Mouse (Mus musculus) hematopoietic stem cell, adult 5-6 weeks (primary cell): Measurements from ENCODE around the gene Hira. TPM values are rescaled to one million over a fixed set of nuclear protein-coding genes. Genes with fewer than 3 reads are reported as not detected.
"Not testable (repeated sequence)": the region's sequence is repeated elsewhere in the genome, so short reads cannot be mapped to it uniquely, and the experiment has no call there.

ENCODE experiments used
- ATAC-seq, 2 experiments: fragments of 125-278 bp in 1 of 2; replicated peaks in 1 of 2; 2 replicates each; pipeline ENCODE4 v1.8.0; 2016 to 2017; ENCODE audit warnings: inconsistent platforms in 2 of 2, mild to moderate bottlenecking in 2 of 2, moderate number of reproducible peaks in 2 of 2, low read depth in 1 of 2, moderate TSS enrichment in 1 of 2; ENCODE audit not compliant: low FRiP score in 2 of 2, poor library complexity in 2 of 2, severe bottlenecking in 2 of 2, insufficient read depth in 1 of 2, low TSS enrichment in 1 of 2
- total RNA-seq: library from RNA; stranded (forward); fragments of 172-1452, 232-1000 nt; gene quantifications from 2 replicates; pipeline ENCODE4 v1.2.3, GENCODE M21; 2017

The Hira gene
- total RNA-seq, 1 experiment from 2014 or later, result 65.7 TPM

DNA sequence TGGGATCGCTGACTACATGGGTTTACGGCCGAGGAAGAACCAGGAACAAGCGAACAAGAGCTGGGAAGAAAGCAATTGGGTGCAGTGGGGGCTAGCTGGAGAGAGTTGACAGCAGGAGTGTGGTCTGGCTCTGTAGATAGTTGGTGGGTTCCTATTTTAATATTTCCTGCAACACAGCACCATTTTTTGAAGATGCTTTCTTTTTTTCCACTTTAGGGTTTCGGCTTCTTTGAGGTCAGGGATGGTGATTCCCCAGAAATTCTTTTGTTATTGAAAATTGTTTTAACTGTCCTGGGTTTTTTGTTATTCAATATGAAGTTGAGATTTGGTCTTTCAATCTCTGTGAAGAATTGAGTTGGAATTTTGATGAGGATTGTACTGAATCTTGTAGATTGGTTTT, 110.0 kb downstream of the Hira start:
- no peak for ATAC-seq

DNA sequence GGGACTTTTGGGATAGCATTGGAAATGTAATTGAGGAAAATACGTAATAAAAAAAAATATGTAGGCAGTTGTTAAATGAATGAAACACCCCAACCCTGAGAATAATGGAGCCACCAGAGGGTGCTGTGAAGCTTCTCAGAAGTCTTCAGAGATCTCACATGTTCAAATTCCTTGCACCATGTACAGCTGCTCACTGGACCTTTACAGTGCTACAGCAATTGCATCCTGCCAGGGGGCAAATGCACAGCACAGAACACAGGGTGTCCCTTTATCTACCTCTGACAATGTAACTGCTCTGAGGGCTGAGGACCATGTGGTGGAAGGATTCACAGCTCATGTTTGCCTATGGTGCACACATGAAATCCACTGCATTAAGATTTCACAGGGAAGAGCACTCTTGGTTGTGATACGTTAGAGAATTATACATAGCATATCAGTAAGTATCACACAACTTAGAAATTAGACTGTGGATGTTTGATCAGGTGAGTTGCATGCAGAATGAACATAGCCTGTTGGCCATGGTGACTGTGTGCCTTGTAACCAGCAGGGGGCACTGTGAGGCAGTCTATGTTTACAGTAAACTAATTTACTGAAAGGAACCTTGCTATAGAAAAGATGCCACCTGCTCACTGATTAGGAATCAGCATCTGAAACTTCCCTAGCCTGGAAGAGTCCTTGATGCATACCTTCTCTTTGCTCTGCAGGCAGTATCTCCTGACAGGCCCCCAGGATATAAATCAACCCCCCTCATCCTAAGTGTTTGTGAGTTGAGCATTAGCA, 126.0 kb downstream of the Hira start:
- ATAC-seq, result peak in 1 of 2 experiments; percentile 65; a peak in 3 of 4 replicates

DNA sequence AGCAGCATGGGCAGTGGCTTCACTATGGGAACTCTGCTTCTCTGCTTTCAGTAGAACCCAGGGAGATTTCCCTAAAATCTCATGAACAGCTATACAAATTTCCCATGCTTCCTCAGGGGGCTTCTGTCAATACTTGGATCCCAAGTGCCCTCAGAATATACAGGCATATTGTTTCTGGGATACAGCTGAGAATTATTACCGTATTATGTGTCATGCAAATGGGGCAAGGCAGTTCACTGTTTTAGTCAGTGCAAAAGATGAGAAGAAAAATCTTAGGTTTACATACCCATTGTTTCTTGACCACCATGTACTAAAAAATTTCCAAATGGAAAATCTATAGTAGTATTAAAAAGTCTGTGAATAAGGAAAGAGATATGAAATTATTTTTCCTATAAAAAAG, 126.9 kb downstream of the Hira start:
- no peak for ATAC-seq

DNA sequence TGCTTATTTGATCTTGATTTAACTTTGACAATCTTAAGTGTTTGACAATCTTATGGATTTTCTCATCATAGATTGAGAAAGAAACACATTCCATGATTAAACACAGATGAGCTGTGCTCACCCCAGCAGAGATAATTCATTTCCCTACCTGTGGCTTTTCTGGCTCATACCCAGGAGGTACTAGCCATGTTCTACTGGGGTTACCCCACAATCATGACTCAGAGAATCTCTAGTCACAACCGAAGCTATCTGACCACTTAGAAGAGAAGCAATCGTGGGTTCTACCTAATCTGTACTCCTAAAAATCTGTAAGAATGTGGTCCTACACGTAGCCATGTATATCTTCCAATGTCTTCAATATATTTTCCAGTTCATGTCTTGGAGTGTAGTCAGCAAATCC, 128.5 kb downstream of the Hira start:
- ATAC-seq, result no peak

DNA sequence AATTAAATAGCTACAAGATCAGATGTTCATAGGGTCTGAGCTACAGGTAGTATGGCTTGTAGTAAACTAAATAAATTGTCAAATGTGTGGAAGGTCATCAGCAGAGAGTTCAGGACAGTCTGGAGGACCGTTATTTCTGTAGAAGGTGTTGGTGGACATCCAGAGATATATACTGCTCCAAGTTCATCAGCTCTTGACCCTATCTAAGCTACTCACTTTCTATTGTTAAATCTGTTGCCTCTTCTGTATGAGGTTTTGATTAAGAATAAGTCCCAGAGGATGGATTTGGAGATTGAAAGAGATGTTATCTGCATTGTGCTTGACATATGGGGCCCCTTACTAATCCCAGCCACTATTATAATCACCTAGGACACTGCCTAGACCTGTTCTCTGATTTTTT, 129.9 kb downstream of the Hira start:
- ATAC-seq, result no peak

DNA sequence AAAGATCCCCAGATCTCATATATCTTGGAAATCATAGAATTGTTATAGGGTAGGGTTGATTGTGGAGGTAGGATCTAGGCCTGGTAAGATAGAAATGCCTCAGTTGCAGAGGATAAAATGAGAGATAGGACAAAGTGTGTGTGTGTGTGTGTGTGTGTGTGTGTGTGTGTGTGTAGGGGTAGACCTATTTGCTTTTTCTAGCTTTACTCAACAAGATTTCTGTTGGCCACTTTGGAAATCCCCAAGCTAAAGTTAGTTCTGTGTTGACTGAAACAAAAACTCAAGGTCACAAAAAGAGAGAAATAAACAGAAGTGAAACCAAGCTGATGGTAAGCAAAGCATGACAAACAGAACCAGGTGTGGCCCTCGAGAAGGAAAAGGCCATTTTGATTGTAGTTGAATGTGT, 130.4 kb downstream of the Hira start:
- ATAC-seq, result not testable (repeated sequence)

DNA sequence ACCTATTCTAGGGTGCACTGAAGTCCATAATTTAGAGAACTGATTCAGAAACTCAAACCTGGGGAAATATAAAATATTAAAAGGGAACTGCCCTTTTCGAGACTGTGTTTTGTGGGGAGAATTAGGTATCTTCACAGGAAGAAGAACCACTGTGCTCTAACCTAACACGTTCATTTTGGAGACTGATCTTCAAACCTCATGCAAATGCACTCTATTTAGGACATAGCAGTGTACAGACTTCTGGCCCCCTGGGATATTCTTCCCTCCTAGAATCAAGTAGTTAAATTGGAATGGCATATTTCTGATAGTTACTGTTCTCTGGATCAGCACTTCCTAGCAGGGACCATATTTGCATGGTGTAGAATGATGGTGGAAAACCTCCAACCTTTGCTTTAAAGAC, 133.9 kb downstream of the Hira start:
- no peak for ATAC-seq

DNA sequence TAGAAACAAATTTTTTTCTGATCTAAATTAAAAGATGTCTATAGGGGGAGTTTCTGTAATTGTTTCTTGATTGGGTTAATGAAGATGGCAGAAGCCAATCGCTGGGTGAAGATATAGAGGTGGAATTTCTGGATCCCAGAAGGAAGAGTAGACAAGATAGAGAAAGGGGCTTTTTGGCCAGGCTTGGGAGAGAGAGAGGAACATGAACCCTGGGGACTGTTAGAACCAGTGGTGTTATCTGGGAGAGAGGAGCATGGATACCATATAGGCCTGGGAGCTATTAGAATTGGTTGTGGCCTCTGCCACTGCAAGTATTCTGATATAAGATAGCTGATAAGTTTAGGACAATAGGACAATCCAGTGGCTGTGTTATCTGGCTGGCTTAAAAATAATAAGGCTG, 136.7 kb downstream of the Hira start:
- ATAC-seq, result no peak

DNA sequence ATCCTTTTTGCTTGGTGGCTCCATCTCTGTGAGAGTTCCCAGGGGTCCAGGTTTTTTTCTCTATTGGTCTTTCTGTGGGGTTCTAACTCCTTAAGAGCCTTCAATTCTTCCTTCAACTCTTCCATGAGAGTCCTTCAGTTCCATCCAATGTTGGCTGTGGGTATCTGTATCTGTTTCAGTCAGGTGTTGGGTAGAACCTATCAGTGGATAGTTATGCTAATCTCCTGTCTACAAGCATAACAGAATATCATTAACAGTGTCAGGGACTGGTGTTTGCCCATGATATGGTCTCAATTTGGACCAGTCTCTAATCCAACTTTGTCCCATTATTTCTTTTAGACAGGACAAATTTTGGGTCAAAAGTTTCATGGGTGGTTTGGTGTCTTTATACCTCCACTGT, 137.8 kb downstream of the Hira start:
- ATAC-seq, result no peak

Other genes with a start within 250 kb of the Hira start
- gene Sept5, start 247.1 kb upstream of the Hira start, total RNA-seq, result 1.8 and 7.6 TPM in 2 replicates
- 0.10 TPM in 1 of 2 replicates, not detected in the other for gene Cldn5, start 100.2 kb upstream of the Hira start, total RNA-seq
- 67.4 and 82.8 TPM in 2 replicates for gene Ufd1, start 65.3 kb upstream of the Hira start, total RNA-seq
- 50.9 and 63.8 TPM in 2 replicates for gene Cdc45, start 65.0 kb upstream of the Hira start, total RNA-seq
- 60.7 and 64.3 TPM in 2 replicates for gene 2510002D24Rik, start 40.5 kb upstream of the Hira start, total RNA-seq
- not detected in 2 replicates for gene Gm28539, start 40.5 kb upstream of the Hira start, total RNA-seq
- gene Mrpl40, start 175 bp upstream of the Hira start, total RNA-seq, result 70.6 and 94.1 TPM in 2 replicates